Mouse (Mus musculus) embryonic fibroblast, embryonic 13.5 days (primary cell): Measurements from ENCODE around the gene Cox17.

ENCODE experiments used
- CTCF ChIP-seq: IDR thresholded peaks from 2 replicates; pipeline ENCODE4 v1.5.1; 2011; ENCODE audit warnings: mild to moderate bottlenecking, control low read depth, low read length, moderate library complexity, borderline replicate concordance; ENCODE audit not compliant: insufficient read depth
- POLR2A ChIP-seq: IDR thresholded peaks from 2 replicates; pipeline ENCODE4 v1.6.1; 2011; ENCODE audit warnings: low read depth, mild to moderate bottlenecking, control low read depth, low read length, moderate library complexity

DNA sequence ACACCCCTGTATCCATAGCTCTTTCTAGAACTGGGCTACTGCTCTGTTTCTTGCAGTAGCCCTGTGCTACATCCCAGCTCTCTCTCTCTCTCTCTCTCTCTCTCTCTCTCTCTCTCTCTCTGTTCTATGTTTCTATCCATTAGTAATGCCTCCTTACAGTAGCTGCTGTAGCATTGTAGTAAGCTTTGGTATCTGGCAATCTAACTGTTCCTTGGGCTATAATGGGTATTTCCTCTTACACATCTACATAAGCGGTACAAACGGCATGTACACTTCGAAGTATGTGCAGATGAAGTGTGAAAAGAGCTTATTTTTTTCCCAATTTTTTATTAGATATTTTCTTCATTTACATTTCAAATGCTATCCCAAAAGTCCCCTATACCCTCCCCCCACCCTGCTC, 33.1 kb downstream of the Cox17 start:
- no peak for TF ChIP-seq CTCF
- TF ChIP-seq POLR2A: no peak
